Mouse (Mus musculus) kidney, embryonic 16.5 days (tissue): ENCODE measurements at regions not wholly inside any gene's neighbourhood (a gene's known extent, or its start where the extent isn't known, plus 50 kb on each side); places are given as distances from the start of the nearest gene placed in this dataset.

Experiments
- ATAC-seq: fragments of 200-750 bp; cut with Nextera tagmentation; 2 replicates; pipeline ENCODE4 v1.8.0; 2017; ENCODE audit warnings: moderate TSS enrichment; ENCODE audit not compliant: low FRiP score, low TSS enrichment
- H3K27ac ChIP-seq: fragments of 300-500 bp; sonication (generic); 2 replicates; pipeline ENCODE4 v1.5.1; 2014; ENCODE audit warnings: low read length
- H3K27me3 ChIP-seq: fragments of 300-500 bp; sonication (generic); 2 replicates; pipeline ENCODE4 v1.6.1; 2014; ENCODE audit warnings: low read length, control low read depth, mixed read lengths; ENCODE audit not compliant: insufficient read depth
- H3K36me3 ChIP-seq: fragments of 300-500 bp; sonication (generic); 2 replicates; pipeline ENCODE4 v1.6.1; 2014; ENCODE audit warnings: low read length, control low read depth, mixed read lengths; ENCODE audit not compliant: insufficient read depth
- H3K4me1 ChIP-seq: fragments of 300-500 bp; sonication (generic); 2 replicates; pipeline ENCODE4 v1.6.1; 2014; ENCODE audit warnings: low read length, control low read depth, mixed read lengths; ENCODE audit not compliant: insufficient read depth
- H3K4me2 ChIP-seq: fragments of 300-500 bp; sonication (generic); replicated peaks from 2 replicates; pipeline ENCODE4 v1.6.1; 2014; ENCODE audit warnings: low read depth, low read length
- H3K4me3 ChIP-seq: fragments of 300-500 bp; sonication (generic); 2 replicates; pipeline ENCODE4 v1.5.1; 2014; ENCODE audit warnings: mild to moderate bottlenecking, low read length
- H3K9ac ChIP-seq: fragments of 300-500 bp; sonication (generic); replicated peaks from 2 replicates; pipeline ENCODE4 v1.6.1; 2014; ENCODE audit warnings: low read length
- H3K9me3 ChIP-seq: fragments of 300-500 bp; sonication (generic); 2 replicates; pipeline ENCODE4 v1.6.1; 2016; ENCODE audit warnings: low read length, control low read depth
- whole genome bisulfite sequencing: fragments of 180-500 bp; shearing (Covaris S2); extraction: QIAGEN DNeasy Blood & Tissue Kit; methylation state at CpG from one replicate; pipeline ENCODE4 v1.1.7; 2014; 5-methylcytosine and 5-hydroxymethylcytosine counted together

GRCm38 (mm10) chr9:88082931-88083479 lies 244.0 kb upstream of the Nt5e start:
- no peaks in the 10 kb centered on the region for H3K4me1 ChIP-seq
- H3K27me3 ChIP-seq: no peaks in the 10 kb centered on the region
- H3K27ac ChIP-seq: no peak overlapping the region
- H3K36me3 ChIP-seq: no peaks in the 10 kb centered on the region
- peak; percentile 59; the same call in 1 of the 2 replicates for ATAC-seq
- H3K4me3 ChIP-seq: no peak overlapping the region
- H3K9me3 ChIP-seq: no peaks in the 10 kb centered on the region
- no peak overlapping the region for H3K4me2 ChIP-seq
- no peak overlapping the region for H3K9ac ChIP-seq
- 29% methylated on average over 5 of the region's 5 CpGs for WGBS

GRCm38 (mm10) chr9:88085181-88085816 lies 241.7 kb upstream of the Nt5e start:
- Histone ChIP-seq H3K4me3 (no peak overlapping the region), H3K27me3 (no peaks in the 10 kb centered on the region), H3K9me3 (no peaks in the 10 kb centered on the region), H3K36me3 (no peaks in the 10 kb centered on the region), H3K27ac (no peak overlapping the region), H3K4me1 (no peaks in the 10 kb centered on the region), H3K4me2 (no peak overlapping the region), H3K9ac (no peak overlapping the region)
- ATAC-seq: no peak
- 88% methylated on average over 11 of the region's 11 CpGs for WGBS

- H3K4me2 ChIP-seq: no peak overlapping the region
- no peaks in the 10 kb centered on the region for H3K4me1 ChIP-seq
- no peak overlapping the region for H3K27ac ChIP-seq
- H3K27me3 ChIP-seq: no peaks in the 10 kb centered on the region
- no peak overlapping the region for H3K4me3 ChIP-seq
- H3K9me3 ChIP-seq: no peaks in the 10 kb centered on the region
- no peak overlapping the region for H3K9ac ChIP-seq
- H3K36me3 ChIP-seq: no peaks in the 10 kb centered on the region
- WGBS: 62% methylated on average over 3 of the region's 3 CpGs
- no peak for ATAC-seq
Measured at GRCm38 (mm10) chr9:88085866-88086265, 241.1 kb upstream of the Nt5e start.

- WGBS: 64% methylated on average over 8 of the region's 8 CpGs
- Histone ChIP-seq H3K4me1 (no peaks in the 10 kb centered on the region), H3K27ac (no peak overlapping the region), H3K27me3 (no peaks in the 10 kb centered on the region), H3K9me3 (no peaks in the 10 kb centered on the region), H3K9ac (no peak overlapping the region), H3K4me2 (no peak overlapping the region), H3K36me3 (no peaks in the 10 kb centered on the region), H3K4me3 (no peak overlapping the region)
- no peak for ATAC-seq
Measured at GRCm38 (mm10) chr9:88091781-88092527, 235.0 kb upstream of the Nt5e start.

- no peaks in the 10 kb centered on the region for H3K36me3 ChIP-seq
- no peaks in the 10 kb centered on the region for H3K4me1 ChIP-seq
- H3K27me3 ChIP-seq: no peaks in the 10 kb centered on the region
- WGBS: 80% methylated on average over 4 of the region's 4 CpGs
- H3K27ac ChIP-seq: no peak overlapping the region
- H3K9ac ChIP-seq: no peak overlapping the region
- ATAC-seq: no peak
- H3K4me2 ChIP-seq: no peak overlapping the region
- H3K4me3 ChIP-seq: no peak overlapping the region
- H3K9me3 ChIP-seq: no peaks in the 10 kb centered on the region
Measured at GRCm38 (mm10) chr9:88092561-88092960, 234.4 kb upstream of the Nt5e start.

DNA sequence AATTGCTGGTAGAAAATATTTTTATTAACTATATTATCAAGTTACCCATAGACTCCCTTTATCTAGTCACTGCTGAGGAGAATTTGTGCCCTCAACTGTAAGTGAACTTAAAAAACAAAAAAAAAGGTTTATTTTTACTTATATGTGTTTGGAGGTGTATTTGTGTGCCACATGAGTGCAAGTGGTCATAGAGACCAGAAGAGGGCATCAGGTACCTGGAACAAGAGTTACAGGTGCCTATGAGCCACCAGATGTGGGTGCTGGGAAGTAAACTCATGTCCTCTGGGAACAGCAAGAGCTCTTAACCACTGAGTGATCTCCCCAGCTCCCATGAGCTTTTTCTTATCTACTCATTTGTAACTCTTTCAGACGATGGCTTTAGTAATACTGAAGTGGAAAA lies 213.9 kb upstream of the Nt5e start:
- no peaks in the 10 kb centered on the region for H3K9me3 ChIP-seq
- no peak for ATAC-seq
- 52% methylated on average over 1 of the region's 1 CpGs for WGBS
- no peaks in the 10 kb centered on the region for H3K36me3 ChIP-seq
- H3K4me3 ChIP-seq: no peak overlapping the region
- H3K4me1 ChIP-seq: no peaks in the 10 kb centered on the region
- H3K9ac ChIP-seq: no peak overlapping the region
- H3K4me2 ChIP-seq: no peak overlapping the region
- H3K27ac ChIP-seq: no peak overlapping the region
- no peaks in the 10 kb centered on the region for H3K27me3 ChIP-seq

GRCm38 (mm10) chr9:88120536-88120935 lies 206.5 kb upstream of the Nt5e start:
- no peaks in the 10 kb centered on the region for H3K9me3 ChIP-seq
- no peaks in the 10 kb centered on the region for H3K27me3 ChIP-seq
- ATAC-seq: no peak
- H3K4me2 ChIP-seq: no peak overlapping the region
- no peak overlapping the region for H3K4me3 ChIP-seq
- H3K36me3 ChIP-seq: no peaks in the 10 kb centered on the region
- H3K27ac ChIP-seq: no peak overlapping the region
- no peak overlapping the region for H3K9ac ChIP-seq
- no peaks in the 10 kb centered on the region for H3K4me1 ChIP-seq
- 90% methylated on average over 5 of the region's 5 CpGs for WGBS

- H3K36me3 ChIP-seq: no peaks in the 10 kb centered on the region
- no peak for ATAC-seq
- H3K9ac ChIP-seq: no peak overlapping the region
- no peaks in the 10 kb centered on the region for H3K27me3 ChIP-seq
- H3K9me3 ChIP-seq: no peaks in the 10 kb centered on the region
- H3K4me1 ChIP-seq: no peaks in the 10 kb centered on the region
- no peak overlapping the region for H3K4me2 ChIP-seq
- WGBS: 81% methylated on average over 11 of the region's 11 CpGs
- H3K27ac ChIP-seq: no peak overlapping the region
- H3K4me3 ChIP-seq: no peak overlapping the region
Measured at GRCm38 (mm10) chr9:88120963-88121570, 205.9 kb upstream of the Nt5e start.

DNA sequence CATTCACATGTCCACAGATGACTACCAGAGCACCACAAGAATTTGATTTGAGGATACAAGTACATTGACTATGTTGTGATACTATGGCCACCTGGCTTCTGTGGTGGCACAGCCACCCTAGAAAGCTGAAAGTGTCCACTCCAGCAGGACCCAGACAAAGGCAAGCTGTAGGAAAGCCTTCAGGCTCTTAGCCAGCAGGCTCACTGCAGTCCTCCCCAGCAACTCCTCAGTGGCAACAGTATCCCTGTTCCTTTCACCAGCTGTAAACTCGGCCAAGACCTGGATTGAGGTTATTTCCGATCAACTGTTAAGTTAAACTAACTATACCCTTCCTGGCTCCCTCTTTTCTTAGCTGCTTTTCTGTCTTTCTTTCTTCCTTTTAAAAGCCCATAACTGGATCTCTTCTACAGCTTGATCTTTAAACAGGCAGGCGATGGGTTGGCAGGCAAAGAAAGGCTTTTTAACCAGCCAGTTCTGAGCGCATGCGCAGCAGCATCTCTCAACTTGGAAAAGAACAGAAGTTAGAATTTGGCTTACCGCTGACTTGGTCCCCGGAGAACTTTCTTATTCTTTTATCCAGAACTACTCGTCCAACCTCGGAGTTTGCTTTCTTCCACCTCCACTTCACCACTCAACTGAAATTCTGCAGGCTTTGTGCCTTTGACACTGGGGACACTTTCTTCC lies 202.5 kb upstream of the Nt5e start:
- no peak overlapping the region for H3K9ac ChIP-seq
- no peak for ATAC-seq
- 86% methylated on average over 9 of the region's 9 CpGs for WGBS
- H3K36me3 ChIP-seq: no peaks in the 10 kb centered on the region
- no peak overlapping the region for H3K4me2 ChIP-seq
- no peaks in the 10 kb centered on the region for H3K4me1 ChIP-seq
- no peaks in the 10 kb centered on the region for H3K27me3 ChIP-seq
- no peaks in the 10 kb centered on the region for H3K9me3 ChIP-seq
- no peak overlapping the region for H3K4me3 ChIP-seq
- H3K27ac ChIP-seq: no peak overlapping the region
